Mouse (Mus musculus) kidney, adult 2 months (tissue): Measurements from ENCODE around the gene Il12rb1. TPM values are rescaled to one million over a fixed set of nuclear protein-coding genes. Genes with fewer than 3 reads are reported as not detected.

Experiments
- DNase-seq: peaks from one replicate; pipeline ENCODE4 v3.0.0; 2021
- H3K27ac ChIP-seq: fragments of 200-500 bp; 2 replicates; pipeline ENCODE4 v1.5.1; 2012; ENCODE audit warnings: low read depth, low read length, control low read depth, inconsistent platforms; ENCODE audit not compliant: insufficient read depth
- H3K27me3 ChIP-seq: fragments of 200-500 bp; replicated peaks from 2 replicates; pipeline ENCODE4 v1.6.1; 2012; ENCODE audit warnings: mild to moderate bottlenecking, moderate library complexity, low read length, inconsistent platforms; ENCODE audit not compliant: control insufficient read depth, insufficient read depth
- H3K36me3 ChIP-seq: fragments of 200-500 bp; 2 replicates; pipeline ENCODE4 v1.6.1; 2012; ENCODE audit warnings: mild to moderate bottlenecking, moderate library complexity, low read length, inconsistent platforms; ENCODE audit not compliant: control insufficient read depth, insufficient read depth
- H3K4me1 ChIP-seq: fragments of 200-500 bp; 2 replicates; pipeline ENCODE4 v1.6.1; 2011; ENCODE audit warnings: low read length; ENCODE audit not compliant: control insufficient read depth, insufficient read depth
- H3K4me3 ChIP-seq: fragments of 200-500 bp; 2 replicates; pipeline ENCODE4 v1.5.1; 2011; ENCODE audit warnings: mild to moderate bottlenecking, low read depth, low read length, control low read depth; ENCODE audit not compliant: insufficient read depth
- CTCF ChIP-seq: fragments of 200-500 bp; conservative IDR thresholded peaks from 2 replicates; pipeline ENCODE4 v1.5.1; 2011; ENCODE audit warnings: low read depth, mild to moderate bottlenecking, control low read depth, low read length, moderate library complexity, mixed read lengths; ENCODE audit not compliant: insufficient read depth, insufficient read length
- POLR2A ChIP-seq: fragments of 200-500 bp; IDR thresholded peaks from one replicate; pipeline ENCODE4 v1.6.1; 2011; ENCODE audit warnings: low read depth, low read length, control low read depth
- WGBS: fragments of 180-500 bp; shearing (Covaris S2); methylation state at CpG from one replicate; pipeline ENCODE4 v1.1.7; 2018; 5-methylcytosine and 5-hydroxymethylcytosine counted together
- polyA plus RNA-seq: library from polyadenylated mRNA; depleted of rRNA; stranded (reverse); fragments of >200 nt; gene quantifications from 2 replicates; pipeline ENCODE4 v1.2.3, GENCODE M21; 2012

The Il12rb1 gene
- polyA plus RNA-seq, 1 experiment, result 0.42 TPM

- Histone ChIP-seq H3K36me3 (no peaks in the 10 kb centered on the region; the same call in 1 of the 2 replicates), H3K27me3 (no peaks in the 10 kb centered on the region), H3K4me1 (peaks cover 12% of the 10 kb centered on the region; the same call in 1 of the 2 replicates), H3K4me3 (peak overlapping the region; percentile 70; the same call in 1 of the 2 replicates), H3K27ac (no peak overlapping the region)
- DNase-seq, result no peak
- TF ChIP-seq POLR2A (no peak), CTCF (no peak)
- WGBS, result 60% methylated on average over 8 of the region's 8 CpGs
Measured at GRCm38 (mm10) chr8:70790846-70791245, 17.4 kb upstream of the Il12rb1 start.

- no peaks in the 10 kb centered on the region; the same call in 1 of the 2 replicates for H3K36me3 ChIP-seq
- no peak overlapping the region for H3K27ac ChIP-seq
- H3K4me3 ChIP-seq, result peak overlapping the region; percentile 70; the same call in 1 of the 2 replicates
- WGBS, result 43% methylated on average over 7 of the region's 7 CpGs
- no peaks in the 10 kb centered on the region for H3K27me3 ChIP-seq
- DNase-seq, result peak; percentile 52
- TF ChIP-seq CTCF (no peak), POLR2A (no peak)
- peaks cover 12% of the 10 kb centered on the region; the same call in 1 of the 2 replicates for H3K4me1 ChIP-seq
Measured at GRCm38 (mm10) chr8:70791294-70791701, 17.0 kb upstream of the Il12rb1 start.

GRCm38 (mm10) chr8:70791975-70792691 lies 16.1 kb upstream of the Il12rb1 start:
- WGBS, result 2% methylated on average over 57 of the region's 58 CpGs
- Histone ChIP-seq H3K27ac (peak overlapping the region; percentile 72), H3K27me3 (no peaks in the 10 kb centered on the region), H3K36me3 (no peaks in the 10 kb centered on the region; the same call in 1 of the 2 replicates), H3K4me3 (peak overlapping the region; percentile 70), H3K4me1 (peaks cover 12% of the 10 kb centered on the region; the same call in 1 of the 2 replicates)
- TF ChIP-seq CTCF (no peak), POLR2A (no peak)
- DNase-seq, result peak; percentile 98

- peak overlapping the region; percentile 61 for H3K4me3 ChIP-seq
- H3K4me1 ChIP-seq, result peaks cover 12% of the 10 kb centered on the region; the same call in 1 of the 2 replicates
- H3K27ac ChIP-seq, result peak overlapping the region; percentile 72; the same call in 1 of the 2 replicates
- peak; percentile 94 for DNase-seq
- TF ChIP-seq CTCF (no peak), POLR2A (no peak)
- H3K36me3 ChIP-seq, result no peaks in the 10 kb centered on the region
- WGBS, result 1% methylated on average over 20 of the region's 20 CpGs
- no peaks in the 10 kb centered on the region for H3K27me3 ChIP-seq
Measured at GRCm38 (mm10) chr8:70792700-70793099, 15.5 kb upstream of the Il12rb1 start.

GRCm38 (mm10) chr8:70794215-70794614 lies 14.0 kb upstream of the Il12rb1 start:
- no peaks in the 10 kb centered on the region for H3K27me3 ChIP-seq
- no peak overlapping the region for H3K4me3 ChIP-seq
- no peaks in the 10 kb centered on the region for H3K36me3 ChIP-seq
- peaks cover 12% of the 10 kb centered on the region; the same call in 1 of the 2 replicates for H3K4me1 ChIP-seq
- no peak for TF ChIP-seq CTCF
- TF ChIP-seq POLR2A, result no peak
- WGBS, result 92% methylated on average over 2 of the region's 2 CpGs
- H3K27ac ChIP-seq, result no peak overlapping the region
- DNase-seq, result no peak

GRCm38 (mm10) chr8:70795370-70795769 lies 12.9 kb upstream of the Il12rb1 start:
- Histone ChIP-seq H3K4me3 (no peak overlapping the region), H3K27ac (no peak overlapping the region), H3K4me1 (peaks cover 12% of the 10 kb centered on the region; the same call in 1 of the 2 replicates), H3K36me3 (no peaks in the 10 kb centered on the region), H3K27me3 (no peaks in the 10 kb centered on the region)
- no peak for DNase-seq
- 96% methylated on average over 2 of the region's 2 CpGs for WGBS
- TF ChIP-seq POLR2A (no peak), CTCF (peak; percentile 41; the same call in 1 of the 2 replicates)

GRCm38 (mm10) chr8:70796403-70797080 lies 11.7 kb upstream of the Il12rb1 start:
- DNase-seq, result no peak
- 6% methylated on average over 54 of the region's 54 CpGs for WGBS
- H3K36me3 ChIP-seq, result no peaks in the 10 kb centered on the region
- TF ChIP-seq CTCF (no peak), POLR2A (no peak)
- H3K4me1 ChIP-seq, result peaks cover 10% of the 10 kb centered on the region; the same call in 1 of the 2 replicates
- H3K27ac ChIP-seq, result peak overlapping the region; percentile 54
- no peaks in the 10 kb centered on the region for H3K27me3 ChIP-seq
- peak overlapping the region; percentile 48 for H3K4me3 ChIP-seq
